Comparison of ENCODE assay signal across 8 mouse cellular contexts in genomic region chr6:122495082-122495881, GRCm38 (mm10). TPM values are rescaled to one million over a fixed set of nuclear protein-coding genes. Genes with fewer than 3 reads are reported as not detected.
DNase-seq lines count a peak whose midpoint lies in the region; ATAC-seq and TF ChIP-seq lines count a peak whose summit lies in the region.

No protein-coding gene starts in this region.

- H3K4me1 ChIP-seq in liver, postnatal 0 days (ENCODE audit: insufficient read depth), result 0 out of 2 replicates have a peak, but pooled peaks cover 7% of the 10 kb centered on the region
- peaks cover 17% of the 10 kb centered on the region; the same call in 1 of the 2 replicates for H3K4me1 ChIP-seq in embryonic facial prominence, embryonic 14.5 days (ENCODE audit: control insufficient read depth, insufficient read depth, low read length)
- peaks cover 27% of the 10 kb centered on the region for H3K4me1 ChIP-seq in hindbrain, embryonic 12.5 days
- H3K4me1 ChIP-seq in limb, embryonic 15.5 days, result peaks cover 31% of the 10 kb centered on the region
- H3K4me1 ChIP-seq in neural tube, embryonic 14.5 days (ENCODE audit: control insufficient read depth, insufficient read depth, low read length), result peaks cover 17% of the 10 kb centered on the region

- TF ChIP-seq CTCF in liver, postnatal 0 days (IDR thresholded peaks at IDR 0.05; ENCODE audit: low read depth), result no peak

- H3K4me3 ChIP-seq in liver, postnatal 0 days (ENCODE audit: low read depth, low read length), result no peak overlapping the region
- peak overlapping the region; percentile 22 for H3K4me3 ChIP-seq in embryonic facial prominence, embryonic 14.5 days (ENCODE audit: low read depth, low read length)
- no peak overlapping the region for H3K4me3 ChIP-seq in hindbrain, embryonic 12.5 days
- H3K4me3 ChIP-seq in limb, embryonic 15.5 days, result no peak overlapping the region; the same call in 1 of the 2 replicates
- no peak overlapping the region for H3K4me3 ChIP-seq in neural tube, embryonic 14.5 days (ENCODE audit: low read depth, low read length)

- H3K9me3 ChIP-seq in liver, postnatal 0 days (ENCODE audit: low read length), result no peaks in the 10 kb centered on the region
- no peaks in the 10 kb centered on the region for H3K9me3 ChIP-seq in embryonic facial prominence, embryonic 14.5 days (ENCODE audit: control insufficient read depth, low read length)
- no peaks in the 10 kb centered on the region for H3K9me3 ChIP-seq in hindbrain, embryonic 12.5 days (replicated peaks)
- H3K9me3 ChIP-seq in limb, embryonic 15.5 days, result no peaks in the 10 kb centered on the region
- H3K9me3 ChIP-seq in neural tube, embryonic 14.5 days (ENCODE audit: control insufficient read depth, low read length), result no peaks in the 10 kb centered on the region

- DNase-seq in liver, result peak; percentile 20
- no peak for DNase-seq in liver, postnatal 0 days
- DNase-seq in embryonic facial prominence, embryonic 14.5 days (ENCODE audit: low spot score), result peak; percentile 91
- DNase-seq in thymus, postnatal 4 days, result no peak

- no peak for TF ChIP-seq EP300 in liver, postnatal 0 days (IDR thresholded peaks at IDR 0.05; ENCODE audit: low read depth)

- H3K27me3 ChIP-seq in liver, postnatal 0 days (ENCODE audit: insufficient read depth, low read length), result peaks cover 61% of the 10 kb centered on the region
- peaks cover 3% of the 10 kb centered on the region; the same call in 1 of the 2 replicates for H3K27me3 ChIP-seq in embryonic facial prominence, embryonic 14.5 days (replicated peaks; ENCODE audit: control insufficient read depth, insufficient read depth, low read length)
- H3K27me3 ChIP-seq in hindbrain, embryonic 12.5 days, result no peaks in the 10 kb centered on the region
- H3K27me3 ChIP-seq in limb, embryonic 15.5 days, result no peaks in the 10 kb centered on the region
- H3K27me3 ChIP-seq in neural tube, embryonic 14.5 days (ENCODE audit: control insufficient read depth, insufficient read depth, low read length), result no peaks in the 10 kb centered on the region

- no peaks in the 10 kb centered on the region for H3K36me3 ChIP-seq in liver, postnatal 0 days (replicated peaks; ENCODE audit: insufficient read depth, low read length)
- no peaks in the 10 kb centered on the region for H3K36me3 ChIP-seq in embryonic facial prominence, embryonic 14.5 days (ENCODE audit: control insufficient read depth, insufficient read depth, low read length)
- no peaks in the 10 kb centered on the region for H3K36me3 ChIP-seq in hindbrain, embryonic 12.5 days
- H3K36me3 ChIP-seq in limb, embryonic 15.5 days, result no peaks in the 10 kb centered on the region
- H3K36me3 ChIP-seq in neural tube, embryonic 14.5 days (ENCODE audit: control insufficient read depth, insufficient read depth, low read length), result no peaks in the 10 kb centered on the region

- no peak overlapping the region for H3K27ac ChIP-seq in liver, postnatal 0 days (ENCODE audit: low read depth)
- peak overlapping the region; percentile 83 for H3K27ac ChIP-seq in embryonic facial prominence, embryonic 14.5 days (replicated peaks; ENCODE audit: low read depth, low read length)
- peak overlapping the region; percentile 80 for H3K27ac ChIP-seq in hindbrain, embryonic 12.5 days
- H3K27ac ChIP-seq in limb, embryonic 15.5 days, result peak overlapping the region; percentile 82
- H3K27ac ChIP-seq in neural tube, embryonic 14.5 days (ENCODE audit: low read depth, low read length), result peak overlapping the region; percentile 60

- H3K4me2 ChIP-seq in liver, postnatal 0 days (ENCODE audit: low read depth, low read length), result no peak overlapping the region
- H3K4me2 ChIP-seq in embryonic facial prominence, embryonic 14.5 days (ENCODE audit: low read depth, low read length), result peak overlapping the region; percentile 54
- peak overlapping the region; percentile 38 for H3K4me2 ChIP-seq in hindbrain, embryonic 12.5 days (replicated peaks)
- H3K4me2 ChIP-seq in limb, embryonic 15.5 days, result peak overlapping the region; percentile 45
- peak overlapping the region; percentile 23; the same call in 1 of the 2 replicates for H3K4me2 ChIP-seq in neural tube, embryonic 14.5 days (ENCODE audit: low read depth, low read length)

- 16% methylated on average over 21 of the region's 21 CpGs for WGBS in liver, postnatal 0 days (ENCODE audit: insufficient replicate concordance)
- 6% methylated on average over 21 of the region's 21 CpGs for WGBS in embryonic facial prominence, embryonic 14.5 days
- 9% methylated on average over 21 of the region's 21 CpGs for WGBS in hindbrain, embryonic 12.5 days
- 6% methylated on average over 21 of the region's 21 CpGs for WGBS in limb, embryonic 15.5 days
- 8% methylated on average over 21 of the region's 21 CpGs for WGBS in neural tube, embryonic 14.5 days

- no peak for ATAC-seq in liver, postnatal 0 days
- ATAC-seq in embryonic facial prominence, embryonic 14.5 days (ENCODE audit: low read depth), result peak; percentile 66
- peak; percentile 55 for ATAC-seq in hindbrain, embryonic 12.5 days (ENCODE audit: low FRiP score)
- peak; percentile 45 for ATAC-seq in limb, embryonic 15.5 days (ENCODE audit: insufficient number of reproducible peaks, low FRiP score, low TSS enrichment, low read depth)
- ATAC-seq in neural tube, embryonic 14.5 days (ENCODE audit: low read depth), result peak; percentile 58; the same call in 1 of the 2 replicates
- no peak; the same call in 1 of the 2 replicates for ATAC-seq in megakaryocyte progenitor cell, adult 5-6 weeks (replicated peaks; ENCODE audit: poor library complexity)

- H3K9ac ChIP-seq in liver, postnatal 0 days (replicated peaks), result no peak overlapping the region
- peak overlapping the region; percentile 43; the same call in 1 of the 2 replicates for H3K9ac ChIP-seq in embryonic facial prominence, embryonic 14.5 days (ENCODE audit: low read depth, low read length)
- peak overlapping the region; percentile 45; the same call in 1 of the 2 replicates for H3K9ac ChIP-seq in hindbrain, embryonic 12.5 days
- H3K9ac ChIP-seq in limb, embryonic 15.5 days, result no peak overlapping the region
- 0 out of 2 replicates have a peak overlapping the region, but pooled peaks have one; percentile 0 for H3K9ac ChIP-seq in neural tube, embryonic 14.5 days (replicated peaks; ENCODE audit: low read depth, low read length)

RNA-seq across cellular contexts. Expression of gene Rimklb, which starts 3.3 kb away (rescaled TPM):
- 0.34 TPM in 1 of 2 replicates, not detected in the other for polyA plus RNA-seq in liver, postnatal 0 days (2015; fragmentation: Nextera tagmentation; extraction: Ambion mirVana)
- polyA plus RNA-seq in embryonic facial prominence, embryonic 14.5 days (2014; fragmentation: Nextera tagmentation; extraction: Ambion mirVana), result 10.5 and 15.9 TPM in 2 replicates
- 78.4 and 90.9 TPM in 2 replicates for polyA plus RNA-seq in hindbrain, embryonic 12.5 days (2016; fragmentation: Nextera tagmentation; extraction: Ambion mirVana)
- 9.3 and 11.6 TPM in 2 replicates for polyA plus RNA-seq in limb, embryonic 15.5 days (2015; fragmentation: Nextera tagmentation; extraction: Ambion mirVana)
- 123 and 125 TPM in 2 replicates for polyA plus RNA-seq in neural tube, embryonic 14.5 days (2014; fragmentation: Nextera tagmentation; extraction: Ambion mirVana)
- not detected in 2 replicates for total RNA-seq in megakaryocyte progenitor cell, adult 5-6 weeks (2015)
- not detected in 2 replicates for total RNA-seq in megakaryocyte progenitor cell, adult 5-6 weeks (2017)

RNA-seq across cellular contexts. Expression of gene Mfap5, which starts 10.4 kb away (rescaled TPM):
- 0.55 and 2.5 TPM in 2 replicates for polyA plus RNA-seq in liver, postnatal 0 days (2015; fragmentation: Nextera tagmentation; extraction: Ambion mirVana)
- 70.7 and 98.8 TPM in 2 replicates for polyA plus RNA-seq in embryonic facial prominence, embryonic 14.5 days (2014; fragmentation: Nextera tagmentation; extraction: Ambion mirVana)
- polyA plus RNA-seq in hindbrain, embryonic 12.5 days (2016; fragmentation: Nextera tagmentation; extraction: Ambion mirVana), result 1.6 and 2.6 TPM in 2 replicates
- polyA plus RNA-seq in limb, embryonic 15.5 days (2015; fragmentation: Nextera tagmentation; extraction: Ambion mirVana), result 63.6 and 80.5 TPM in 2 replicates
- 1.8 and 5.5 TPM in 2 replicates for polyA plus RNA-seq in neural tube, embryonic 14.5 days (2014; fragmentation: Nextera tagmentation; extraction: Ambion mirVana)
- not detected in 2 replicates for total RNA-seq in megakaryocyte progenitor cell, adult 5-6 weeks (2015)
- total RNA-seq in megakaryocyte progenitor cell, adult 5-6 weeks (2017), result not detected in 2 replicates

RNA-seq across cellular contexts. Expression of gene Aicda, which starts 58.3 kb away (rescaled TPM):
- 0.06 TPM in 1 of 2 replicates, not detected in the other for polyA plus RNA-seq in liver, postnatal 0 days (2015; fragmentation: Nextera tagmentation; extraction: Ambion mirVana)
- polyA plus RNA-seq in embryonic facial prominence, embryonic 14.5 days (2014; fragmentation: Nextera tagmentation; extraction: Ambion mirVana), result 0.13 and 0.16 TPM in 2 replicates
- 0.15 and 0.61 TPM in 2 replicates for polyA plus RNA-seq in hindbrain, embryonic 12.5 days (2016; fragmentation: Nextera tagmentation; extraction: Ambion mirVana)
- 0.18 and 0.19 TPM in 2 replicates for polyA plus RNA-seq in limb, embryonic 15.5 days (2015; fragmentation: Nextera tagmentation; extraction: Ambion mirVana)
- 0.99 and 1.1 TPM in 2 replicates for polyA plus RNA-seq in neural tube, embryonic 14.5 days (2014; fragmentation: Nextera tagmentation; extraction: Ambion mirVana)
- total RNA-seq in megakaryocyte progenitor cell, adult 5-6 weeks (2015), result not detected in 2 replicates
- total RNA-seq in megakaryocyte progenitor cell, adult 5-6 weeks (2017), result not detected in 2 replicates

Comparison
In these comparisons a context has a peak if more than half of its experiments do, and no peak if none do; other contexts are left out.
1. DNase-seq: peak in liver (single experiment) and embryonic facial prominence, embryonic 14.5 days (single experiment); none in liver, postnatal 0 days (single experiment) and thymus, postnatal 4 days (single experiment).
2. ATAC-seq: peak in embryonic facial prominence, embryonic 14.5 days (single experiment), hindbrain, embryonic 12.5 days (single experiment), limb, embryonic 15.5 days (single experiment) and neural tube, embryonic 14.5 days (single experiment); none in liver, postnatal 0 days (single experiment) and megakaryocyte progenitor cell, adult 5-6 weeks (single experiment).
3. H3K9ac ChIP-seq: peak in embryonic facial prominence, embryonic 14.5 days (single experiment), hindbrain, embryonic 12.5 days (single experiment) and neural tube, embryonic 14.5 days (single experiment); none in liver, postnatal 0 days (single experiment) and limb, embryonic 15.5 days (single experiment).